Mouse (Mus musculus): Measurements from ENCODE around the gene Crhr1. TPM values are rescaled to one million over a fixed set of nuclear protein-coding genes. Genes with fewer than 3 reads are reported as not detected.
A peak's percentile ranks its signal among the peaks of the same experiment; 100 is the strongest.

The Crhr1 gene
- polyA plus RNA-seq, 1 experiment from 2014 or later: not detected

- no peaks in the 10 kb centered on the region for H3K36me3 ChIP-seq (replicated peaks; ENCODE audit: insufficient read depth, low read length)
- 57% methylated on average over 15 of the region's 15 CpGs for WGBS (ENCODE audit: insufficient replicate concordance)
- TF ChIP-seq CTCF (IDR thresholded peaks at IDR 0.05; ENCODE audit: low read depth) (no peak), EP300 (IDR thresholded peaks at IDR 0.05; ENCODE audit: low read depth) (no peak)
- H3K27ac ChIP-seq (ENCODE audit: low read depth): no peak overlapping the region
- H3K4me3 ChIP-seq (ENCODE audit: low read depth, low read length): no peak overlapping the region
- ATAC-seq (no peak), DNase-seq (no peak)
- peaks cover 3% of the 10 kb centered on the region; the same call in 1 of the 2 replicates for H3K4me1 ChIP-seq (ENCODE audit: insufficient read depth)
- H3K9ac ChIP-seq (replicated peaks): no peak overlapping the region
- H3K9me3 ChIP-seq (ENCODE audit: low read length): no peaks in the 10 kb centered on the region
- H3K27me3 ChIP-seq (ENCODE audit: insufficient read depth, low read length): peaks cover 65% of the 10 kb centered on the region
- H3K4me2 ChIP-seq (ENCODE audit: low read depth, low read length): no peak overlapping the region
Observed at GRCm38 (mm10) chr11:104130721-104131647, 1.7 kb upstream of the Crhr1 start.

- peaks cover 69% of the 10 kb centered on the region for H3K27me3 ChIP-seq (ENCODE audit: insufficient read depth, low read length)
- no peak overlapping the region for H3K9ac ChIP-seq (replicated peaks)
- peak; percentile 15 for DNase-seq
- WGBS (ENCODE audit: insufficient replicate concordance): 2% methylated on average over 21 of the region's 21 CpGs
- peaks cover 3% of the 10 kb centered on the region; the same call in 1 of the 2 replicates for H3K4me1 ChIP-seq (ENCODE audit: insufficient read depth)
- H3K4me2 ChIP-seq (ENCODE audit: low read depth, low read length): no peak overlapping the region
- H3K36me3 ChIP-seq (replicated peaks; ENCODE audit: insufficient read depth, low read length): no peaks in the 10 kb centered on the region
- H3K9me3 ChIP-seq (ENCODE audit: low read length): no peaks in the 10 kb centered on the region
- no peak for ATAC-seq
- H3K4me3 ChIP-seq (ENCODE audit: low read depth, low read length): no peak overlapping the region
- no peak overlapping the region for H3K27ac ChIP-seq (ENCODE audit: low read depth)
- TF ChIP-seq CTCF (IDR thresholded peaks at IDR 0.05; ENCODE audit: low read depth): peak; percentile 31
- no peak for TF ChIP-seq EP300 (IDR thresholded peaks at IDR 0.05; ENCODE audit: low read depth)
Observed at GRCm38 (mm10) chr11:104131756-104132155, 899 bp upstream of the Crhr1 start.

- no peak for ATAC-seq
- Histone ChIP-seq H3K36me3 (replicated peaks; ENCODE audit: insufficient read depth, low read length) (no peaks in the 10 kb centered on the region), H3K27ac (ENCODE audit: low read depth) (no peak overlapping the region), H3K9ac (replicated peaks) (no peak overlapping the region), H3K4me1 (ENCODE audit: insufficient read depth) (peaks cover 3% of the 10 kb centered on the region; the same call in 1 of the 2 replicates), H3K4me2 (ENCODE audit: low read depth, low read length) (no peak overlapping the region), H3K27me3 (ENCODE audit: insufficient read depth, low read length) (peaks cover 69% of the 10 kb centered on the region), H3K4me3 (ENCODE audit: low read depth, low read length) (no peak overlapping the region), H3K9me3 (ENCODE audit: low read length) (no peaks in the 10 kb centered on the region)
- TF ChIP-seq CTCF (IDR thresholded peaks at IDR 0.05; ENCODE audit: low read depth) (no peak), EP300 (IDR thresholded peaks at IDR 0.05; ENCODE audit: low read depth) (no peak)
- DNase-seq: no peak
- WGBS (ENCODE audit: insufficient replicate concordance): 1% methylated on average over 47 of the region's 47 CpGs
Observed at GRCm38 (mm10) chr11:104133442-104133983, 858 bp downstream of the Crhr1 start.

- H3K4me1 ChIP-seq (ENCODE audit: insufficient read depth): no peaks in the 10 kb centered on the region
- DNase-seq: no peak
- 59% methylated on average over 3 of the region's 3 CpGs for WGBS (ENCODE audit: insufficient replicate concordance)
- no peak for ATAC-seq
- H3K4me2 ChIP-seq (ENCODE audit: low read depth, low read length): no peak overlapping the region
- no peaks in the 10 kb centered on the region for H3K36me3 ChIP-seq (replicated peaks; ENCODE audit: insufficient read depth, low read length)
- H3K4me3 ChIP-seq (ENCODE audit: low read depth, low read length): no peak overlapping the region
- H3K9me3 ChIP-seq (ENCODE audit: low read length): no peaks in the 10 kb centered on the region
- H3K9ac ChIP-seq (replicated peaks): no peak overlapping the region
- H3K27ac ChIP-seq (ENCODE audit: low read depth): no peak overlapping the region
- peaks cover 23% of the 10 kb centered on the region for H3K27me3 ChIP-seq (ENCODE audit: insufficient read depth, low read length)
- TF ChIP-seq CTCF (IDR thresholded peaks at IDR 0.05; ENCODE audit: low read depth): no peak
- TF ChIP-seq EP300 (IDR thresholded peaks at IDR 0.05; ENCODE audit: low read depth): no peak
Observed at GRCm38 (mm10) chr11:104138976-104139375, 6.3 kb downstream of the Crhr1 start.

GRCm38 (mm10) chr11:104144930-104145329 is 12.3 kb downstream of the Crhr1 start:
- no peak overlapping the region for H3K4me3 ChIP-seq (ENCODE audit: low read depth, low read length)
- no peaks in the 10 kb centered on the region for H3K9me3 ChIP-seq (ENCODE audit: low read length)
- H3K9ac ChIP-seq (replicated peaks): no peak overlapping the region
- DNase-seq (no peak), ATAC-seq (no peak)
- H3K36me3 ChIP-seq (replicated peaks; ENCODE audit: insufficient read depth, low read length): no peaks in the 10 kb centered on the region
- no peak for TF ChIP-seq EP300 (IDR thresholded peaks at IDR 0.05; ENCODE audit: low read depth)
- no peak for TF ChIP-seq CTCF (IDR thresholded peaks at IDR 0.05; ENCODE audit: low read depth)
- WGBS (ENCODE audit: insufficient replicate concordance): 81% methylated on average over 1 of the region's 1 CpGs
- no peak overlapping the region for H3K27ac ChIP-seq (ENCODE audit: low read depth)
- no peaks in the 10 kb centered on the region for H3K27me3 ChIP-seq (ENCODE audit: insufficient read depth, low read length)
- H3K4me2 ChIP-seq (ENCODE audit: low read depth, low read length): no peak overlapping the region
- no peaks in the 10 kb centered on the region for H3K4me1 ChIP-seq (ENCODE audit: insufficient read depth)

- WGBS (ENCODE audit: insufficient replicate concordance): 66% methylated on average over 7 of the region's 7 CpGs
- Histone ChIP-seq H3K9ac (replicated peaks) (no peak overlapping the region), H3K27me3 (ENCODE audit: insufficient read depth, low read length) (no peaks in the 10 kb centered on the region), H3K4me1 (ENCODE audit: insufficient read depth) (no peaks in the 10 kb centered on the region), H3K27ac (ENCODE audit: low read depth) (no peak overlapping the region), H3K4me3 (ENCODE audit: low read depth, low read length) (no peak overlapping the region), H3K4me2 (ENCODE audit: low read depth, low read length) (no peak overlapping the region), H3K36me3 (replicated peaks; ENCODE audit: insufficient read depth, low read length) (no peaks in the 10 kb centered on the region), H3K9me3 (ENCODE audit: low read length) (no peaks in the 10 kb centered on the region)
- no peak for TF ChIP-seq CTCF (IDR thresholded peaks at IDR 0.05; ENCODE audit: low read depth)
- no peak for TF ChIP-seq EP300 (IDR thresholded peaks at IDR 0.05; ENCODE audit: low read depth)
- DNase-seq (no peak), ATAC-seq (no peak)
Observed at GRCm38 (mm10) chr11:104148787-104149186, 16.1 kb downstream of the Crhr1 start.

Measured in liver, postnatal 0 days (tissue).